Mouse (Mus musculus): ENCODE measurements around the gene Arl15. TPM values are rescaled to one million over a fixed set of nuclear protein-coding genes. Genes with fewer than 3 reads are reported as not detected.
"Not testable (repeated sequence)": the region's sequence is repeated elsewhere in the genome, so short reads cannot be mapped to it uniquely, and the experiment has no call there.

Arl15 gene
- total RNA-seq, 2 experiments from 2014 or later: 4.6 to 6.2 TPM

DNA sequence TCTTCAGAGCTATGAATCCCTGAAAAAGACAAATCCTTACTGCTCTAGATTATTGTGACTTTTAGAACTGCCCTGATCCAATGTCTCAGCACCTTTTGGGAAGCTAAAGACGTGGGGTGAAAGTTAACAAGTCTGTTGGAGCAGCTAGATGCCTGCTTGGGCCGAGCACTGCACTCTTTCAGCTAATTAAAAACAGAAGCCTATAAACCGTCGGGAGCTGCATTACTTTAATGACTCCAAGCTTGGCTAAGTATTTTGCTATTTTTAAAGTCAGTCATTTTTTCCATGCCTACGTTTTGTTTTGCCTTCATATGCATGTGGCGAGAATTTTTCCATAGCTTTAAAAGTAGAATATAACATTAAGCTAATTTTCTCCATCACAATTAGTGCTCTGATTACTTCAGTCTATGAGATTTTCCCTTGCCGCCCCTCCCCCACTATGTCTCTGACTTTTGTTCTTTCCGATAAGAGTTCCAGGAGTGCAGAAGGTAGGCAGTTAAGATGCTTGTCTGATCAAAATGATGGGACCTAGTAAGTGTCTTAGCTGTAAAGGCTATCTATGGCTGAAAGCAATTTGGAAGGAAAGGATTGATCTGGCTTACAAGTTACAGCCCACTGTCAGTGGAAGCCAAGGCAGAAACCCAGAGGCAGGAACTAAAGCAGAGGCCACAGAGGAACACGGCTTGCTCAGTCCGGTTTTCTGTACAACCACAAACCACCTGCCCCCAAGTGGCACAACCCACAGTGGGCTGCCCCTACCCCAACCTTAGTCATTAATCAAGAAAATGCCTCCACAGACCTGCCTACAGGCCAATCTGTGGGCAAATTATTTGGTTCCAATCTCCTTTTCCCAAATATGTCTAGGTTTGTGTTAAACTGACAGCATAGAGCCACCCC is 18.8 kb upstream of the Arl15 start:
- no peak overlapping the region for H3K4me3 ChIP-seq
- intact Hi-C loops (cut with DNase I): no loop called here
- H3K27ac ChIP-seq: no peak overlapping the region
- no peak for TF ChIP-seq CTCF (IDR thresholded peaks at IDR 0.05)
- DNase-seq: no peak

DNA sequence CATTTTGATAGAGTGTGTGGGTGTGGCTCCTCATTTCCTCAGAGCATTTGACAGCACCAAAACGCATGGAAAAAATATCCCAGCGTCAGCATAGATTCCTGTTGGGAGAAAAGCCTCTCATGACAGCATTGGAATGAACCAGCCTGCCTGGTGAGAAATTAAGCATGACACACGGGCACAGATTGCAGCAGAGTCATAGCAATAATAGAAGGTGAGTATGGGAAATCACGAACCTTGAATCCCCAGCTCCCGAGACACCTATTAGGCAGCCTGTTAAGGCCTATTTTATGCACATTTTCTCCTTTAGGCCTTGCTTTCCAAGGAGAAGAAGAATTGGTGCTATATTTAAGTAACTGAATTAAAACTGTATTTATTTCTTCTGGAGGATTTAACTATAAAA is 8.5 kb upstream of the Arl15 start:
- Histone ChIP-seq H3K27ac (no peak overlapping the region), H3K4me3 (no peak overlapping the region)
- TF ChIP-seq CTCF (IDR thresholded peaks at IDR 0.05): no peak
- intact Hi-C loops (cut with DNase I): no loop called here
- no peak for DNase-seq

DNA sequence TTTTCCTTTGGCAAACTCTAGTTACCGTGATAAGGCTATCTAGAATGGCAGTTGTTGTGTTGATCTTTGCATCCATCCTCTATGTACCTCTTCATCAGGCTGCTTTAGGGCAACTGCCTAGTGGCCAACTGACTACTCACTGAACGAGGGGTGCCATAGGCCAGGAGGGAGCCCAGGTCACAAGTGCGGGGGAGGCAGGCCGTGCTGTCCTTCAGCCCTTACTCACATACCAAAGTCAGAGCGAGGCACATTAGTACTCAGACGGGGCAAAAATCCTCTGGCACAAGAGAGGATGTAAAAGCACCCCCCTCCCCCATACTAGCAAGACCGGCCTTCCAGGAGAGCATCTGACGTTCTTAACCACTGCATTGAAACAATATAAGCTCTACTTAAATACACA is 7.2 kb upstream of the Arl15 start:
- H3K27ac ChIP-seq: no peak overlapping the region
- DNase-seq: no peak
- H3K4me3 ChIP-seq: no peak overlapping the region
- intact Hi-C loops (cut with DNase I): no loop called here
- no peak for TF ChIP-seq CTCF (IDR thresholded peaks at IDR 0.05)

GRCm38 (mm10) chr13:113790016-113790415 is 4.3 kb upstream of the Arl15 start:
- not testable (repeated sequence) for H3K27ac ChIP-seq, DNase-seq, H3K4me3 ChIP-seq
- intact Hi-C loops (cut with DNase I): loop anchor here (5.0 kb wide), 1 partner anchor 98 kb away; no protein-coding TSS in a partner anchor

- intact Hi-C loops (cut with DNase I): loop anchor here (2.0 to 5.0 kb wide), 2 partner anchors 71 to 101 kb away; no protein-coding TSS in a partner anchor
- peak overlapping the region; percentile 96 for H3K27ac ChIP-seq
- H3K4me3 ChIP-seq: peak overlapping the region; percentile 72
- no peak for TF ChIP-seq CTCF (IDR thresholded peaks at IDR 0.05)
- no peak for DNase-seq
Observed at GRCm38 (mm10) chr13:113793637-113794036, 668 bp upstream of the Arl15 start.

DNA sequence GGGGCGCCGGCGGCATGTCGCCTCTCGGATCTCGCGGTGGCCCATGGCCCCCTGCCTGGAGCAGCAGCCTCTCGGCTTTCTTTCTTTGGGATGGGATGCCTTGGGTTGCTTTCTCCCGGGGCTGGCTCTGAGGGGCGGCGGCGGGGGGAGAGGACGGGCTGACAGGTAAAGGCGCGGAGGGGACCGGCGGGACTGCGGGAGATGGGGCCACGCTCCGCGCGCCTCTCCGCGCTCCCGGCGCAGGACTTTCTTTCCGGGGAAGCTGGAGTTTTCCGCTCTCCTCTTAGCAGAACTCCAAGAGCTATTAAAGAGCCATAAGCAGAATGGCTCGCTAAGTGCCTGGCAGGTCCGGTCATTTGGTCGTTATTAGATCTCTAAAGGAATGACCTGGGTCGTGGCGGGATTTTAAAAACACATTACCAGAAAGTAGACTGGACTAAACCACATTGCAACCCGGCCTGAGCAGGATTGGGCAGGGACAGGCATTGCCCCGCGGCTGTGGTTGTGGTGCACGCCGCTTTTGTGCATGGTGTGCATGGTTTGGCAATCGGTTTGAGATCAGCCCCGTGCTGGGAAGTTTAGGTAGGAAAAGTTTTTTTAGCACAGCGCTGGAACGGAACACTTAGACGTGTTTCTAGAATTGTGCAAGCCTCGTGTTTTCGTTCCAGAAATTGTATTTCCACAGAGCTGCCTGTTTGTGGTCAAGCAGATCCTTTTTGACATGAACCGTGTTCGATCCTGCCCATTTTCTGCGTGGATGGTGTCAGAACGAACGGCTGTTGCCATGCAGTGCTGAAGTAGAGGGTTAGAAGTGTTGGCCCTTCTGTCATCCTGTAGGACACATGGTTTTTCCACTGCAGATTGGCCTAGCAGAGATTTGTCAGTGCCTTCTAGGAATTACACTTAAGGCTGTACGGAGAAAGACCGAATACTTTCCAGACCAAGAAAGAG is 675 bp downstream of the Arl15 start:
- Histone ChIP-seq H3K4me3 (peak overlapping the region; percentile 72), H3K27ac (peak overlapping the region; percentile 96)
- no peak for TF ChIP-seq CTCF (IDR thresholded peaks at IDR 0.05)
- intact Hi-C loops (cut with DNase I): loop anchor here (2.0 to 5.0 kb wide), 2 partner anchors 70 to 103 kb away; no protein-coding TSS in a partner anchor
- DNase-seq: peak; percentile 59

DNA sequence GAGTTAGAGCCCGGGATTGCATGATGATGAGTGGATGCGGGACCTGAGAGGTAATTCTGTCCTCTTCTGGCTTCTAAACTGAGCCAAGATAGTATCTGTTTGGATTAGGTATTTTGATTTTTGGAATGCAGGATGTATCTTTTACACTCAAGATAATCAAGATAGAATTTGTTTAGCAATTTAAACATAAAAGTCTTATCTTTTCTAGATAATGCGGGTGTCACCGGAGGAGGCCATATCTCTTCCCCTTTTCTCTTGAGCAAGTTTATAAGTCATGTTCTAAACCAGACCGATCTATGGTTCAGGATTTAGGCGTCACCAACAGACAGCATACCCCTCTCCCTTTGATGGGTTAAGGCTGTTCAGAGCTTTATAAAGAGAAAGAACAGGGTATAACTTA is 3.1 kb downstream of the Arl15 start:
- intact Hi-C loops (cut with DNase I): no loop called here
- DNase-seq: no peak
- Histone ChIP-seq H3K27ac (no peak overlapping the region), H3K4me3 (no peak overlapping the region)
- TF ChIP-seq CTCF (IDR thresholded peaks at IDR 0.05): no peak

DNA sequence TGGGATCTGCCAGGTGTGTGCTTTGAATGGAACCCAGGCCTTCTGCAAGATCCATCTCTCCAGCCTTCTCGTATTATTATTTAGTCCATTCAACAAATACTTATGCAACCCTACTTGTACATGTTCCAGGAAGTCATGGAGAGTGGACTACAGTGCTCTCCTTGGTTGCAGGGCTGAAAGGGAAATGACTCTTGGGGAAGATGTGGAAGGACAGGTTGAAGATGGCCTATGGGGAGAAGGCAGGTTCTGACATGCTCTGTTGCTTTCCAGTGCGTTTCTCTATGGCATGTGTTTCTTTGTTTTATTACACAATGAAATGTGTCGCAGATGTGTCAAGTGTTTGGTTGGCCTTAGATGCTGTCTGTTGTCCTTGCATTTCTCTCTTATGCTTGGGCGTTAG is 5.1 kb downstream of the Arl15 start:
- no peak for DNase-seq
- no peak for TF ChIP-seq CTCF (IDR thresholded peaks at IDR 0.05)
- H3K27ac ChIP-seq: no peak overlapping the region
- intact Hi-C loops (cut with DNase I): no loop called here
- H3K4me3 ChIP-seq: no peak overlapping the region

GRCm38 (mm10) chr13:113800246-113800645 is 5.9 kb downstream of the Arl15 start:
- no peak overlapping the region for H3K27ac ChIP-seq
- TF ChIP-seq CTCF (IDR thresholded peaks at IDR 0.05): no peak
- intact Hi-C loops (cut with DNase I): no loop called here
- no peak overlapping the region for H3K4me3 ChIP-seq
- DNase-seq: no peak

- no peak overlapping the region for H3K27ac ChIP-seq
- no peak for DNase-seq
- no peak overlapping the region for H3K4me3 ChIP-seq
- TF ChIP-seq CTCF (IDR thresholded peaks at IDR 0.05): no peak
- intact Hi-C loops (cut with DNase I): no loop called here
Observed at GRCm38 (mm10) chr13:113802571-113802970, 8.3 kb downstream of the Arl15 start.

DNA sequence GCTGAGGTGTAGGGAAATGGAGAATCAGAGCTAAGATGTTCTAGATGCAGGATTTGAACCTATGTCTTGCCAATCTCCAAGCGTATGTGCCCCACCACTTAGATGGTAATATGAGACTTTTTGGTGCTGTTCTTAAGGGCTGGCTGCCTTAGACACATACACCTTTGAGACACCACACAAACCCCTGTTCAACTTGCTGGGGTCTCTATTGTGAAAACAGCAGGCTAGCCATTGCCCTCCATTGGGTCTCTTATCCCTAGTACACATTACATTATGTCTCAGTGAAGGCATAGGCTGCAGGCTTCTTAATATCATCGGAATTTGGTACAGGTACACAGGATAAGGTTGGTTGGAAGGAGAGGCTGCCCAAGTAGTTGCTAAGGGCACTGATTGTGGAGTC is 16.8 kb downstream of the Arl15 start:
- Histone ChIP-seq H3K27ac (no peak overlapping the region), H3K4me3 (no peak overlapping the region)
- DNase-seq: no peak
- TF ChIP-seq CTCF (IDR thresholded peaks at IDR 0.05): no peak
- intact Hi-C loops (cut with DNase I): no loop called here

DNA sequence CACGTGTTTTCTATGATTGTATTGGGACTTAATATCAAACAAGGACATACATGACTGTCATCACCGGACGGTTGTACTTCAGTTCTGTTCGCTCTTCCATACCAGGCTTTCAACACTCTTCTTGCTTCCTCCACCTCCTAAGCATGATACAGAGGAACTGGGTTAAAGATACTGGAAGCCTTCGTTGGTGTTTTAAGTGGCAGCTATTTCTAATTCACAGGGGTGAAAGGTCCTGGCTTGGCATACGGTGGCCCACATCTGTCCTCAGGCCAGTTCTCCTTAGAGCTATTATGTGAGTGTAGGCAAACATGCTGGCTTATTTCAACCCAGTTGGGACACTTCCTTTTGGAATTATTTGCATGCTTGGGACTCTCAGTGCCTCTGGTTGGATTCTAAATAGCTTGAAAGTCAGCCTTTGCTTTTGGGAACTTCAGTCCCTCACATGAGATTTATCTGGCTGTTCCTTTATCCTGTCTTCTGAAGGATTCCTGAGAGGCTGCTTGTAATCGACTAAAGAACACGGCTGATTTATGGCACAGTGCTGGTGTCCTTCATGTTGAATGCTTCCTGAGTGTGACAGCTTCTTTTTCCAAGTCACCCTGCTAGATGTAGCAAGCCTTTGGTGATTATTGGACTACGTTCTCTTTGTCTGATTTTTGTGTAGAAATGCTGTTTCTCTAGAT is 17.7 kb downstream of the Arl15 start:
- intact Hi-C loops (cut with DNase I): no loop called here
- H3K4me3 ChIP-seq: no peak overlapping the region
- no peak for TF ChIP-seq CTCF (IDR thresholded peaks at IDR 0.05)
- no peak overlapping the region for H3K27ac ChIP-seq
- no peak for DNase-seq
